Mouse (Mus musculus) neural tube, embryonic 11.5 days (tissue): ENCODE results near the gene Ambn. TPM values are rescaled to one million over a fixed set of nuclear protein-coding genes. Genes with fewer than 3 reads are reported as not detected.
"Not testable (repeated sequence)": the region's sequence is repeated elsewhere in the genome, so short reads cannot be mapped to it uniquely, and the experiment has no call there.

Experiments
- ATAC-seq: fragments of 200-750 bp; cut with Nextera tagmentation; 2 replicates; pipeline ENCODE4 v1.8.0; 2017; ENCODE audit warnings: moderate number of reproducible peaks, mild to moderate bottlenecking, moderate TSS enrichment, moderate library complexity; ENCODE audit not compliant: insufficient read depth, low FRiP score, low TSS enrichment
- DNase-seq: peaks from one replicate; pipeline ENCODE4 v3.0.0-alpha.2; 2015; ENCODE audit warnings: low spot score
- H3K27ac ChIP-seq: fragments of 300-500 bp; sonication (generic); 2 replicates; pipeline ENCODE4 v1.5.1; 2014; ENCODE audit warnings: low read depth, mild to moderate bottlenecking, low read length
- H3K27me3 ChIP-seq: fragments of 300-500 bp; sonication (generic); 2 replicates; pipeline ENCODE4 v1.6.1; 2014; ENCODE audit warnings: mild to moderate bottlenecking, low read length, mixed read lengths; ENCODE audit not compliant: control insufficient read depth, insufficient read depth
- H3K36me3 ChIP-seq: fragments of 300-500 bp; sonication (generic); 2 replicates; pipeline ENCODE4 v1.6.1; 2014; ENCODE audit warnings: mild to moderate bottlenecking, low read length, moderate library complexity, mixed read lengths; ENCODE audit not compliant: control insufficient read depth, insufficient read depth
- H3K4me1 ChIP-seq: fragments of 300-500 bp; sonication (generic); 2 replicates; pipeline ENCODE4 v1.6.1; 2014; ENCODE audit warnings: low read length, mixed read lengths; ENCODE audit not compliant: control insufficient read depth, insufficient read depth
- H3K4me2 ChIP-seq: fragments of 300-500 bp; sonication (generic); 2 replicates; pipeline ENCODE4 v1.6.1; 2014; ENCODE audit warnings: low read depth, mild to moderate bottlenecking, moderate library complexity
- H3K4me3 ChIP-seq: fragments of 300-500 bp; sonication (generic); 2 replicates; pipeline ENCODE4 v1.5.1; 2014; ENCODE audit warnings: low read depth, low read length
- H3K9ac ChIP-seq: fragments of 300-500 bp; sonication (generic); 2 replicates; pipeline ENCODE4 v1.6.1; 2014; ENCODE audit warnings: mild to moderate bottlenecking, low read length
- H3K9me3 ChIP-seq: fragments of 300-500 bp; sonication (generic); 2 replicates; pipeline ENCODE4 v1.6.1; 2016; ENCODE audit warnings: low read length; ENCODE audit not compliant: control insufficient read depth
- WGBS: fragments of 180-500 bp; shearing (Covaris S2); extraction: QIAGEN DNeasy Blood & Tissue Kit; methylation state at CpG from one replicate; pipeline ENCODE4 v1.1.7; 2014; 5-methylcytosine and 5-hydroxymethylcytosine counted together
- polyA plus RNA-seq: library from polyadenylated mRNA; unstranded; fragments of >200 nt; fragmentation: Nextera tagmentation; extraction: Ambion mirVana; gene quantifications from 2 replicates; pipeline ENCODE4 v1.2.1, GENCODE M21; 2014

The Ambn gene
- not detected in 2 replicates for polyA plus RNA-seq

DNA sequence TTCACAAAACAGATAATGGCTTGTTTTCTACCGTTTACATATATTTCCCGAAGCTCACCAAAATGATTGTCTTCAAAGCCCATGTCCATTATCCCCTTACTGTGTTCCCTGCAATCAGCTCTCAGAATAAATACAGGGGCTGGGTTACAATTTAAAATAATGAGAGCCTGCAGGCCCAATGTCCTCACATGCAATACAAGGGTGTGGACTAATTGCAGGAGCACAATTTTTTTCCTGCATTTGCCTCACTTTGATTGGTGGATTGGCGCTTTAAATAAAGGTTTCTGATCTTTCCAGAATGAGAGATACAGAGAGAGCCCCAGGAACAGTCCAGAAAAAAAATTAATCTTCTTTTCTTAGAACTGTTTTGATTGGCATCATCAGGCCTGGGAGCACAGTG lies at the start of gene Ambn:
Gene Ambn (plus strand): TSS at position 301 of the 400 bp plus-strand sequence.
- WGBS, result 92% methylated on average over 3 of the region's 3 CpGs
- Histone ChIP-seq H3K27me3 (no peaks in the 10 kb centered on the region), H3K4me3 (no peak within 1 kb of the TSS), H3K36me3 (no peaks in the 10 kb centered on the region), H3K4me1 (no peaks in the 10 kb centered on the region), H3K9me3 (no peaks in the 10 kb centered on the region), H3K4me2 (no peak within 1 kb of the TSS), H3K27ac (no peak within 1 kb of the TSS), H3K9ac (no peak within 1 kb of the TSS)
- ATAC-seq (no peak), DNase-seq (no peak)

DNA sequence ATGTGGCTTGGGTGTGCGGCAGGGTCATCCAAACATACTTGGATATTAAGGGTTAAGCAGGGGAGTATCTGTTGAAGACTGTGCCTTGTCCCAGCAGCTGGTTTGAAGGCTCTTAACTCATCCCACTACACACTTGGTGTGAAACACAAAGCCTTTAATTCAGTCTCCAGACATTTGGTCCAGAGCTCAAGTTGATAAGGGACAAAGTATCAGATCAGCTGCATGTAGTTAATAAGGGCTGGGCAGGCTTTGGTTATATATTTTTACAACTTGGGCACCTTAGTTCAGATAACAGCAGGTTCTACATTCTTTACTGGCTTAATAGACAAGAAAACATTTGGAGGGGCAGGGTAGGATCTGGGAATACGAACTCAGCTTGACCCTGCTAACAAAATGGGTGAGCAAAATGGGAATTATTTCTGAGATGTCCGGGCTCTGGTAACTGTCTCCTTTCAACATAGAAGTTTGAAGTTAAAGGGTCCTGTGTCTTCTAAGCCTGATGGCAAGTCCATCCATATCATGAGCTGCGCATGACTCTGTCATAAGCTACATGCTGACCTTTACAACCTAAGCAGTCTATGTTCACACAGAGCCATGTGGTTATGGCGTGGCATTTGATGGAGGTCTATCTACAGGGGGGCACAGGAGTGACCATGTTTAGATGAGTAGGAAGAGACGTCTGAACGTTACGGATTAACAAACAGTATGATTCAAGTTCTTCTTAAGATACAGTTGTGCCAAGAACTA lies 35.3 kb upstream of the Ambn start:
- Histone ChIP-seq H3K36me3 (no peaks in the 10 kb centered on the region), H3K4me1 (no peaks in the 10 kb centered on the region), H3K9ac (no peak overlapping the region), H3K4me3 (no peak overlapping the region), H3K9me3 (no peaks in the 10 kb centered on the region), H3K27me3 (no peaks in the 10 kb centered on the region), H3K4me2 (no peak overlapping the region), H3K27ac (no peak overlapping the region)
- ATAC-seq, result no peak
- WGBS, result 90% methylated on average over 8 of the region's 8 CpGs
- DNase-seq, result no peak

DNA sequence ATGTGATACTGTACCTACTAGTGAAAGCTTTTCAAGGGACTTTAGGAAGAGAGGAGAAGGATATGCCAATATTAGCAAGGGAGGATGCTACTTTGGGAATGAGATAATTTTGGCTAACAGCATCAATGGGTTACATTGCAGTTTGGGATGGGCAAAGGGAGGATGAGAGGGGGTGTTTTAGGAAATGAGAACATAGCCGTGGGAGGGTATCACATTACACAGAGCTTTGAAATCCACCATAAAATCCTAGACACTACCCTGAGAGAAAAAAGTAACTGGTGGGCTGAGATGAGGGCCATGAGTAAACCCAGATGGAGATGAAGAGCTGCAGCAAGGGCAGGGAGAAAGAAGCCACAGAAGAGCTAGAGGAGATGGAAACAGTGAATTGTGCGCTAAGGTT lies 30.9 kb upstream of the Ambn start:
- 68% methylated on average over 2 of the region's 2 CpGs for WGBS
- H3K27ac ChIP-seq, H3K27me3 ChIP-seq, ATAC-seq, H3K36me3 ChIP-seq, DNase-seq, H3K9me3 ChIP-seq, H3K9ac ChIP-seq, H3K4me3 ChIP-seq, H3K4me2 ChIP-seq, H3K4me1 ChIP-seq: not testable (repeated sequence)

DNA sequence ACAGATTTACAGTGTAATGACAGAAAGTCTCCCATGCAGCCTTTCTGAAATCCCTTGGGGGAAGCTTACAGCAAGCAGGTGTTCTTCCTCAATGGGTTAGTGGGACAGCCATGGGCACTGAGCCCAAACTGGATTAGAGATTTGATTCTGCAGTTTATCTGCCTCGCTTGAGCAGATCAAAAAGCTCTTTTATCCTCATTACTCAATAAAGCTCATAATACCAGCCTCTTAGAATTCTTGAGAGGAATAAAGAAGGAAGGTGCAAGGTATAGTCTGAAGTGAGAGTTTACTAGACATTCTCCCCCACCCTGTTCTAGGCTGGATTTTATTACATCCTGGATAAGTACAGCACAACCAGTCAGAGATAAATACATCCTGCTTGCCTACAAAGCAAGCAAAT lies 29.0 kb upstream of the Ambn start:
- DNase-seq, result no peak
- no peaks in the 10 kb centered on the region for H3K27me3 ChIP-seq
- H3K27ac ChIP-seq, result no peak overlapping the region
- H3K36me3 ChIP-seq, result no peaks in the 10 kb centered on the region
- no peaks in the 10 kb centered on the region for H3K4me1 ChIP-seq
- ATAC-seq, result no peak
- H3K4me2 ChIP-seq, result no peak overlapping the region
- H3K4me3 ChIP-seq, result no peak overlapping the region
- H3K9ac ChIP-seq, result no peak overlapping the region
- 67% methylated on average over 1 of the region's 1 CpGs for WGBS
- no peaks in the 10 kb centered on the region for H3K9me3 ChIP-seq

DNA sequence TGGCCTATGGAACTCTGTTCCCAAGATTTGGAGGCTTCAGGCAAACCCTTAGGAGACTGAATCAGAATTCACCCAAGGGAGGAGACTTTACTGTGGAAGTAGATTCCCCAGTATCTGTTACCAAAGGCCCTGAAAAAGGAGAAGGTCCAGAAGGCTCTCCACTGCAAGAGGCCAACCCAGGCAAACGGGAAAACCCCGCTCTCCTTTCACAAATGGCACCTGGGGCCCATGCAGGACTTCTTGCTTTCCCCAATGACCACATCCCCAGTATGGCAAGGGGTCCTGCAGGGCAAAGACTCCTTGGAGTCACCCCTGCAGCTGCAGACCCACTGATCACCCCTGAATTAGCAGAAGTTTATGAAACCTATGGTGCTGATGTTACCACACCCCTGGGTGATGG lies 11.7 kb downstream of the Ambn start:
- Histone ChIP-seq H3K4me1 (no peaks in the 10 kb centered on the region), H3K9me3 (no peaks in the 10 kb centered on the region), H3K9ac (no peak overlapping the region), H3K4me2 (no peak overlapping the region), H3K27ac (no peak overlapping the region), H3K27me3 (no peaks in the 10 kb centered on the region), H3K36me3 (no peaks in the 10 kb centered on the region), H3K4me3 (no peak overlapping the region)
- 84% methylated on average over 2 of the region's 2 CpGs for WGBS
- ATAC-seq (no peak), DNase-seq (no peak)

DNA sequence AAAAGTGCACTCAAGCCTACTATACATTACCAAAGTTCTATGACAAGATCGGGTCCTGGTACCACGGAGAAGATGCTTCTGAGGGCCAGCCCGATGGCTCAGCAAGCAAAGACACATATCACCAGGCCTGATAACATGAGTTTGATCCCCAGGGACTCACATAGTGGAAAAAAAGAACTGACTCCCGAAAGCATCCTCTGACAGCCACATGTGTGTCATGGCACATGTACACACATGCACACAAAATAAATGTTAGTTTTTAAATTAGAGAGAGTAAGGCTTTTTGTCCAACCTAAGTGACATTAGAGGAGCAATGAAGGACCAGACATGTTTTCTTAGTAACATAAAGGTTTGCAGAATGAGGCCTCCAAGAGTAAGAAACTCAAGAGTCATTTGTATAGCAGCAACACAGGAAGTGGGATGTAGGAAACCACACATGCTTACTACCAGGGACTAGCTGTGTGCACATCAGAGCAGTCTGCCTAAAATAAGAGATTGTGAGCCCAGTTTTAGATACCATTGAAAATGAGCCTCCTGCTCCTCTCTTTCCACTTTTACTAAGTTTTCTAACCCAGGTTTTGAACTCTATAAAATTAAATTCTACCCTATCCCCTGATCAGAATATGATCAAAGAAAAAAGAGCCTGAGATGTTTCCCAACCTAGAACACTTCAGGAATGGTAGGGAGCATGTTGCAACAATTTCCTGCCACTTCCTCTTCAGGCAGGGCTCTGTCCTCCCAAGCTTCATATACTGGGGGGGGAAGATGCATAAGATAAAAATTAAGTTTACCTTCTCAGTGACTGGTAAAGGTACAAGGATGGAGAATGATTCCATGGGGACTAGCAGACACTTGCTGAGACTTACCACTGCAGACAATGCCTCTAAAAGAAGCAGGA lies 13.3 kb downstream of the Ambn start:
- no peak overlapping the region for H3K27ac ChIP-seq
- 95% methylated on average over 4 of the region's 4 CpGs for WGBS
- DNase-seq (no peak), ATAC-seq (no peak)
- no peaks in the 10 kb centered on the region for H3K4me1 ChIP-seq
- H3K9ac ChIP-seq, result no peak overlapping the region
- H3K36me3 ChIP-seq, result no peaks in the 10 kb centered on the region
- no peaks in the 10 kb centered on the region for H3K9me3 ChIP-seq
- no peaks in the 10 kb centered on the region for H3K27me3 ChIP-seq
- H3K4me2 ChIP-seq, result no peak overlapping the region
- no peak overlapping the region for H3K4me3 ChIP-seq

DNA sequence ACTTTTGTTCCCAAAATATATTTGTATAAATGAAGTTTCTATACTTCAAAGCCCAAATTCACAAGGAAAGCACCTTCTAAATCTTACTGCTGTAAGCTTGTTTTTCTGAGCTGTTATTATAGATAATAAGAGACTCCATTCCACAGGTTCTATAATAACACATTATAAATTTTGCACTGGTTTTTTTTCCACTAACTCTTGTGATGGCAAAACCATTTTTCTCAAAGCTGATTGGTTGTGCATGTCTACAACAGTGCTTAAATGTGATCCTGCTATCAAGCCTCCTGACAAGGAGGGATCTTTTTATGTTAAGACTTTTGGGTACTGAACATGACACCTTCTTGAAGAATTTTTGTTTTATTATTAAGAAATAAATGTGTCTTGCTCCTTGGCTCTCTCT lies 31.9 kb downstream of the Ambn start, which contains the start of gene Enam:
Gene Enam (plus strand): TSS at position 301 of the 400 bp plus-strand sequence.
- DNase-seq, result no peak
- Histone ChIP-seq H3K9me3 (no peaks in the 10 kb centered on the region), H3K4me1 (no peaks in the 10 kb centered on the region), H3K4me2 (no peak within 1 kb of the TSS), H3K27me3 (no peaks in the 10 kb centered on the region), H3K4me3 (no peak within 1 kb of the TSS), H3K27ac (no peak within 1 kb of the TSS), H3K36me3 (no peaks in the 10 kb centered on the region), H3K9ac (no peak within 1 kb of the TSS)
- ATAC-seq, result no peak

DNA sequence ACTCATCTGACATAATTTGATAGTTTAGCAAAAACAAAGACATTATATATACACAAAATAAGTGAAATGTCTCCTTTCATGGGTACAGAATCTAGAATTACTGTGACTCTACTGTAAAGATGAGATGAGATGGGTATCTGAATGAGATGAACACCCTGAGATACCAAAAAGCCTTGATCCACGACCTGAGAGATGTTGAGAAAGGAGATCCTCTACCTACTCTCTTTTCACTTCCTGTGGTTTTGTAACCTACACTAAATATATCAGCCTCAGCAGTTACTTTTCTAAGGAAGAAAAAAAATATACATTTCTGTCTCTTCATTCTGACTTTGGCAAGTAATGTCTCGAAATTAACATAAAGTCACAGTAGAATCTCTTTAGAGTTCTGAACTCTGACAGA lies 33.2 kb downstream of the Ambn start:
- Histone ChIP-seq H3K27ac (no peak overlapping the region), H3K9ac (no peak overlapping the region), H3K36me3 (no peaks in the 10 kb centered on the region), H3K9me3 (no peaks in the 10 kb centered on the region), H3K4me2 (no peak overlapping the region), H3K4me3 (no peak overlapping the region), H3K27me3 (no peaks in the 10 kb centered on the region), H3K4me1 (no peaks in the 10 kb centered on the region)
- no peak for DNase-seq
- no peak for ATAC-seq
- WGBS, result 76% methylated on average over 2 of the region's 2 CpGs

DNA sequence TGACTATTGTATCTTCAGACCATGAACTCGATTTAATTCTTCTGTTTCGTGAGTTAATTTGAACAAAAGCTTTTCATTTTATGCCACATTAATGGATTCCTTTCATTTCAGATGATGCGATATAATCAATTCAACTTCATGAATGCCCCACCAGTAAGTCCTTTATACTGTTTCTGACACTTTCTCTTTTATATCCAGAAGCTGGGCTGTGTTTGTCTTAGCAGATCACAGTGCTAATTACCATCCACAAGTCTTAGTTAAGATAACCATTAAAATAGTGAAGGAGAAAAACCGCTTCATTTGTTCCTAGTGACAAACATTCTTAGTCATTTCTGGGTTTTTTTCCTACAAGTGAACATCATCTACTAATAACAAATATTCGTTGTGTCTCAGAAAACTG lies 35.3 kb downstream of the Ambn start:
- no peaks in the 10 kb centered on the region for H3K36me3 ChIP-seq

More for the DNA sequence above, 35.3 kb downstream of the Ambn start:
- ATAC-seq (no peak), DNase-seq (no peak)
- Histone ChIP-seq H3K27ac (no peak overlapping the region), H3K4me1 (no peaks in the 10 kb centered on the region), H3K9me3 (no peaks in the 10 kb centered on the region), H3K4me3 (no peak overlapping the region), H3K9ac (no peak overlapping the region), H3K27me3 (no peaks in the 10 kb centered on the region), H3K4me2 (no peak overlapping the region)
- 77% methylated on average over 5 of the region's 5 CpGs for WGBS
